Mouse (Mus musculus) megakaryocyte, embryonic 14.5 days (primary cell): ENCODE measurements around the gene Gfra4. TPM values are rescaled to one million over a fixed set of nuclear protein-coding genes. Genes with fewer than 3 reads are reported as not detected.

Experiments
- H3K27me3 ChIP-seq: replicated peaks from 2 replicates; pipeline ENCODE3; 2012; ENCODE audit warnings: inconsistent platforms
- H3K36me3 ChIP-seq: replicated peaks from 2 replicates; pipeline ENCODE3; 2012; ENCODE audit warnings: low read length, inconsistent platforms, mixed read lengths
- H3K4me1 ChIP-seq: 2 replicates; pipeline ENCODE4 v1.6.1; 2012; ENCODE audit warnings: inconsistent platforms
- H3K4me3 ChIP-seq: replicated peaks from 2 replicates; pipeline ENCODE3; 2012; ENCODE audit warnings: moderate library complexity, mild to moderate bottlenecking, inconsistent platforms
- H3K9me3 ChIP-seq: 2 replicates; pipeline ENCODE4 v1.6.1; 2012; ENCODE audit warnings: inconsistent platforms
- FLI1 ChIP-seq: IDR thresholded peaks from 2 replicates; pipeline ENCODE4 v1.6.1; 2012; ENCODE audit warnings: low read length, inconsistent platforms, mixed read lengths
- GATA1 ChIP-seq: IDR thresholded peaks from 3 replicates; pipeline ENCODE4 v1.6.1; 2012; ENCODE audit warnings: mixed read lengths, low read length, inconsistent platforms, borderline replicate concordance
- polyA plus RNA-seq: library from polyadenylated mRNA; stranded (reverse); fragments of >175 nt; gene quantifications from 2 replicates; pipeline ENCODE4 v1.2.3, GENCODE M21; 2012; ENCODE audit warnings: low replicate concordance; ENCODE audit not compliant: insufficient read depth

The Gfra4 gene
- polyA plus RNA-seq, 1 experiment, result 1.3 TPM

DNA sequence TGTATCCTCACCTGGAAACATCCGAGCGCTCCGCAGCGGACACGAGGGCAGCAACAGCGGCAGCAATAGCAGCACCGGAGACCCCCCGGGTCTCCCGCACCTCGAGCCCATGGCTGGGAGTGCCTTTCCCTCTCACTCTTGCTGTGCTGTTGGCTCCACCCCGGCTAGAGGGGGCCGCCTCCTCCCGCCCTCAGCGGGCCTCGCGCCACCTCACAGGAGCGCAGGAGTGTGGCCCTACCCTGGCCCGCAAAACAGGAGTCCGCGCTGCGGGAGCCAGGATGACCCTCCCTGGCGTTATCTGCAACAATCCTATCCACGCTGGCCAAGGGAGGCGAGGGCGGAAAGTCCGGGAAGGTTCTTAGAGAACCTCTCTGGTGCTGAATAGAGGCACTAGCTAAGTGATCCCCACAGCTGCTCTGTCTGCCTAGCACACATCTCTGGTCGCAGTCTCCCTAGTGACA lies 20.5 kb upstream of the Gfra4 start, which contains the start of gene Adam33:
Gene Adam33, minus strand, starts transcription at position 411 of the 461 bp plus-strand sequence.
- Histone ChIP-seq H3K27me3 (peaks cover 87% of the 10 kb centered on the region), H3K9me3 (peaks cover 5% of the 10 kb centered on the region; the same call in 1 of the 2 replicates), H3K36me3 (no peaks in the 10 kb centered on the region), H3K4me1 (peaks cover 27% of the 10 kb centered on the region), H3K4me3 (peak within 1 kb of the TSS; percentile 80)
- TF ChIP-seq FLI1, result no peak
- no peak for TF ChIP-seq GATA1

DNA sequence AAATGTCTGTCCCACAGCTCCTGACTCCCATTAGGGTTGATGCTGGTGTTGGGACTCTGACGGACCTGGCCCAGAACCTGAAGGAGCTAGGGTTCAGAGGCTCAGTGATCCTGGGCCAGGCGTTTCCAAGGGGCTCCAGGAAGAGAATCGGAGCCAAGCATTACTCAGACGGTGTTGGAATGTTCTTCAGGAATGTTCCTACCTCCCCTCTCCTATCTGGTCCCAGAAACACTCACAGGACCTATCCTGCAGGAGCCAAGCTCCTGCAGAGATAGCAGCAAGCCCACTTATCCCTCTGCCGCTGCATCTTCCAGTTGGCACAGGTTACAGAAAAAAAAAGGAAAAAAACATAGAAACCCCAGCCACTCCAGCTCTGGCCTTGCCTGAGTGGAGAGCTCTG lies 18.7 kb upstream of the Gfra4 start:
- Histone ChIP-seq H3K27me3 (peaks cover 93% of the 10 kb centered on the region), H3K36me3 (no peaks in the 10 kb centered on the region), H3K4me1 (peaks cover 24% of the 10 kb centered on the region), H3K4me3 (no peak overlapping the region), H3K9me3 (peaks cover 5% of the 10 kb centered on the region; the same call in 1 of the 2 replicates)
- TF ChIP-seq GATA1, result no peak
- no peak for TF ChIP-seq FLI1

DNA sequence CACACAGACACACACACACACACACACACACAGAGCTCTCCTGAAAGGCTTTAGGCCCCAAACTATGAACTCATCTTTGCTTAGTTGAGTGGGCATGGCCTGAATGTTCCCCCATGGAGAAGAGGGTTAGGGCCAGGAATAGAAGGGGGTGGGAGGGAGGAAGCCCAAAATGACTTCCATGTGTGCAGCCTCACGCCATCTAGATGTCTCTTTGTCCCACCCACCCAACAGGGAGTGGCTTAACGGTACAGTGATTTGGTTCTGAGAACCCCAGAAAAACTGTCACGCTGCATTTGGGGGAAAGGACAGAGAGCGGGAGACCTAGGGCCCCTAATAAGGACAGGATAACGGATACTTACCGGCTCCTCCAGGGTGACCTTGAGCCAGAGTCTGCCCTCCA lies 17.9 kb upstream of the Gfra4 start:
- Histone ChIP-seq H3K4me3 (no peak overlapping the region), H3K4me1 (peaks cover 27% of the 10 kb centered on the region), H3K9me3 (peaks cover 5% of the 10 kb centered on the region; the same call in 1 of the 2 replicates), H3K36me3 (no peaks in the 10 kb centered on the region), H3K27me3 (peaks cover 92% of the 10 kb centered on the region)
- TF ChIP-seq FLI1 (no peak), GATA1 (no peak)

DNA sequence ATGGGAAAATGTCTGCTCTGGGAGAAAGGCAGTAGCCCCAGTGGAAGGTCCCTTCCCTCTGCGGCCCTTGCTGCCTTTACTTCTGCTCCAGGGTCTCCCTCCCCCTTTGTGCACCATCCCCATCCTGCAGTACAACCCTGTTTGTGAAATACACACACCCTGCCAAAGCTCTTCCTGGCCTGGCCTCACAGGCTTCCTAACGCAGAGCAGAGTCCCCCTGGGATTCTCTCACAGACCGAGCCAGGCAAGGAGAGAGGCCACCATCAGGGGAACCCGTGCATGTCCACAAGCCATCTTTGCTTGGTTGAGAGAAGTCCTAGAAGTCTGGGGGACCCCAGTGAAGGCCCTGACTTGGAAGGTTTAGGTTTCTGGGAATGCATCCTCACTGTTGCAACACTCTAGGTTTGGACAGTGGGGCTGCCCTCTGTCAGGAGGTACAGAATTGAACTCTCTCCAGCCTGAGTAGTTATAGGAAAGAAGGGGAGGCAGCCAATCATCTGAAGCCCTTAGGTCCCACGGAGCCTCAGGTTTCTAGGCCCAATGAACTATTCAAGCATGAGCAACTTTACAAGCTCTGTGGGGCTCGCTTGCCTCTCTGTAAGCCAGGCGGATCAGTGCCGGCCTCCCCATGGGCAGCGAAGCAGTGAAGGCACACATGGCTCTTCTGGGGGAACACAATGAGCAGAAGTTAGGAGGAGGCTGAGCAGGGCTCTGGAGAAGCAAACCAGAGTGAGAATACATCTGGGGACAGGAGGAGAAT lies 17.1 kb upstream of the Gfra4 start:
- Histone ChIP-seq H3K36me3 (no peaks in the 10 kb centered on the region), H3K4me1 (peaks cover 35% of the 10 kb centered on the region), H3K4me3 (no peak overlapping the region), H3K9me3 (peaks cover 5% of the 10 kb centered on the region; the same call in 1 of the 2 replicates), H3K27me3 (peaks cover 93% of the 10 kb centered on the region)
- TF ChIP-seq FLI1 (no peak), GATA1 (no peak)

DNA sequence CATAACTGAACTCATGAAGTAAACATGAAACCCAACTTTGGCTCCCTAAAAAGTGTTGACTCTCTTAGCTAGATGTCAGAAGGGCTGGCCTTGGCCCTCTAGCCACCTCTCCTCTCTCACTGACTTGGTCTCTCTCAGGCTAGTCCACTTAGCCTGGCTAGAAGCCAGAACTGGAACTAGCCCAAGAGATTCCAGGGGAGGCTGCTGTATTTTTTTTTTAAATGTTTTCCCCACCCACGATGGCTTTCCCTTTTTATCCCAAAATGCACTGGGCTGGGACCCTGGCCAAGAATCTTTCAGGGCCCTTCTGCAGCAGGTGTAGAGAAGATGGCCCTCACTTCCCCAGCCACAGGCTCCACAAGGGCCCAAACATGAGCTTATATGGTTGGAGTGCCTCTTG lies 16.5 kb upstream of the Gfra4 start:
- Histone ChIP-seq H3K36me3 (no peaks in the 10 kb centered on the region), H3K27me3 (peaks cover 93% of the 10 kb centered on the region), H3K4me1 (peaks cover 41% of the 10 kb centered on the region), H3K4me3 (no peak overlapping the region), H3K9me3 (peaks cover 5% of the 10 kb centered on the region; the same call in 1 of the 2 replicates)
- no peak for TF ChIP-seq FLI1
- no peak for TF ChIP-seq GATA1

DNA sequence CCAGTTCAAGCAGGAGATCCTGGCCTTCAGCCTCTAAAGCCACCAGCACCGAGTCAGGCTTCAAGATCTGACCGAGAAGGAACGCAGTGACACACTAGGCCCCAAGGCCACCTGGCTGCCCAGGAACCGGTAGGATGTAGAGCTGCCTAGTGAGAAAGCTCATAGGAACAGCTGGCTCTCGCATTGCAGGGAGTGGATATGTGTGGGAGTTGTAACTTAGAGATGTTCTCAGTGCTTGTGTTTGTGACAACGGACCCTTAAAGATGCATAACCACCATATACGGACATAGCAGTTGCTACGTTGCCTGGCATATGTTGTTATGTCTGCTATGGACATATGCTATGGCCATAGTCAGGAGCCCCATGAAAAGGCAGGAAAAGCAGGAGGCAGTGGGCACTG lies 15.8 kb upstream of the Gfra4 start:
- Histone ChIP-seq H3K9me3 (peaks cover 5% of the 10 kb centered on the region; the same call in 1 of the 2 replicates), H3K27me3 (peaks cover 94% of the 10 kb centered on the region), H3K4me1 (peaks cover 46% of the 10 kb centered on the region), H3K36me3 (no peaks in the 10 kb centered on the region), H3K4me3 (no peak overlapping the region)
- no peak for TF ChIP-seq GATA1
- TF ChIP-seq FLI1, result no peak

DNA sequence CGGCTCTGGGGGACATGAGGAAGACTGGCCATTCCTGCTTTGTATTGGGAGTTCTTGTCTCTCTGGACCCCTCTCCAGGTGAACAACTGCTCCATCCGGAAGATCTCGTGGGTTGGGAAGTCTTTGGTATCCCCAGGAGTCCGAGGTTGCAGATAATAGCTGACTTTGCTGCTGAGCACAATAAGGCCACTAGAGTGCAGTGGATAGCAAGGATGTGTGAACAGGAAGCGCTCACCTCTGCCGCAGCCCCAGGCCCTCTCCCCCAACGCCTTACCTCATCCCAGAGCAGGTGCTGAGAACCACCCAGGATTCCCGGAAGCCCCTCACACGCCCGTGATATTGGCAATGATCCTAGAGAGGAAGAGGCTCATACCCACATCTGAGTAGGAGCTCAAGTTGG lies 13.3 kb upstream of the Gfra4 start:
- no peaks in the 10 kb centered on the region for H3K36me3 ChIP-seq
- H3K9me3 ChIP-seq, result no peaks in the 10 kb centered on the region
- TF ChIP-seq FLI1 (no peak), GATA1 (no peak)
- peaks cover 51% of the 10 kb centered on the region for H3K4me1 ChIP-seq
- peak overlapping the region; percentile 89 for H3K4me3 ChIP-seq
- peaks cover 95% of the 10 kb centered on the region for H3K27me3 ChIP-seq

DNA sequence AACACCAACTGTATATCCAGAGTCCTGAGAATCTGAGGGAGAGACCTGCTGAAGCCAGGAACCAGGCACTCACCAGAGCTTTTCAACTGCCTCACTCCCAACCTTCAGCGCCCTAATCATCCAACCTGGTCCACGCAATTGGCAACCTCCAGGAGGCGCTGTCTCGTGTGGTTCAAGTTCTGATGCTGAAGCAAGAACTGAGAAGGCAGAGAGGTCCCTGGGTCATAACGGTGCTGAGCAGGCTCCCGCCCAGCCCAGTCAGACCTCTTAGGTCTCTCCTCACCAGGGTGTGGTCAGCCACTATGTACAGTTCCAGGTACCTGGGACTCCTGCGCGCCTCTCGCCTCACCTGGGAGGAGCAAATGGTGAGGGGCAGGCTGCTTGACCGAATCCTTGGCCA lies 12.7 kb upstream of the Gfra4 start:
- H3K9me3 ChIP-seq, result no peaks in the 10 kb centered on the region
- H3K36me3 ChIP-seq, result no peaks in the 10 kb centered on the region
- H3K27me3 ChIP-seq, result peaks cover 95% of the 10 kb centered on the region
- H3K4me3 ChIP-seq, result peak overlapping the region; percentile 89
- H3K4me1 ChIP-seq, result peaks cover 51% of the 10 kb centered on the region
- TF ChIP-seq GATA1, result no peak
- TF ChIP-seq FLI1, result no peak

DNA sequence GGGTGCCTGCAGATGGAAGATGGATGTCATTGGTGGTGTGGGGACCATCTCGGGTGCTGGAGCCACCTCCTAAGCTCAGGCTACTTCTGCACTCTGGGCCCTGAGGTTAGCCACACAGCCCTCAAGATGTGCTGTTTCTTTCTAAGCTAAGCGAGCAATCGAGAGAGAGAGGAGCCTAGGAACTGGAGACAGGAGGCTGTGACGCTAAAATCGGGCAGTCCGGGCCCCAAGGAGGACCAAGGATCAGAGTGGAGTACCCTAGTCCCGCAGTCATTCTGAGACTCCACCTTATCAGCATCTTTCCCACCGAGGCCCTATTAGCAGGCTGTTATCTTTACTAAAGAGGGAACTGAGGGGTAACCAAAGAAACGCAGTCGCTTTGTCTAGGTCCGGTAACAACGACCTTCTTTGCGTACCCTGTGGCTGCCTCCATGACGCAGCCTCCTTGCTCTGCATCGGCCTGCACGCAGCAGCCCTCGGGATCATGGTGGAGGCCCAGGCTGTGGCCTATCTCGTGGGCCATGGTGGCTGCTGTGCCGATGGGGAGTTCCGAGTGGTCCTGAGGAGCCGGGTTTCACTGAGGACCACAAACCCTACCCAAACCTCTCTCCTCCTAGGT lies 11.9 kb upstream of the Gfra4 start:
- Histone ChIP-seq H3K27me3 (peaks cover 94% of the 10 kb centered on the region), H3K4me3 (peak overlapping the region; percentile 89), H3K9me3 (no peaks in the 10 kb centered on the region), H3K4me1 (peaks cover 51% of the 10 kb centered on the region), H3K36me3 (no peaks in the 10 kb centered on the region)
- TF ChIP-seq FLI1 (no peak), GATA1 (no peak)

DNA sequence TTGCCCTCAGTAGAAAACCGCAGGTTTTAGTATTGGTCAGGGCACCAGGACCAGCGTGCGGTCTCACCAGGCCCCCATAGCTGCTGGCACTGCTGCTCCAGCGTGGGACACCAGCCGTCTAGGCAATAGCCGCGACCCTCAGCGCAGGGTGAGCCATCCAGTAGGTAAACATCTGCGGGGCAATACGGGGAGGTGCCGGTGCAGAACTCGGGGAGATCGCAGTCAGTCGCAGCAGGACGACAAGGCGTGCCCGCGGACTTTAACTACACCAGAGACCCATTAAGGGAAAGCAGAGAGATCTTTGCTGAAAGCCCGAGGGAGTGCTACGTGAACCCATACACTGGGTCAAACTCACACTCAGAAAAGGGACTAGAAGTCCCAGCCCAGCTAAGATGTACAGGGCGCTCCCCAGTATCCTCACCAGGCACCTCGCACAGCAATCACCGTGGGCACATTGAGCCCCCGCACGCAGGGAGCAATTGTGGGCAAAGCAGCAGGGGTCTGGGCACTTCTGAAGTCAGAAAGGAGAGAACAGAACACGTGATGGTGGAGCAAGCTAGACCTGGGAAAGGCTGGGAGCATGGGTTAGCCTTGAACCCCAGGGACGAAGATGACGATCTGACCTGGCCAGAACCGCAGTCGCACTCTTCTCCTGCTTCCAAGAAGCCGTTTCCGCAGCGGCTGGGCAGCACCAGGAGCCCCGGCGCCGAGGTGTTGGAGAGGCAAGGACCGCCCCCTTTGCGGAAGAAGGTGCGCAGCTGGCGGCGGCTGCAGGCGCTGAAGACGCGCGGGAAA lies 11.2 kb upstream of the Gfra4 start:
- Histone ChIP-seq H3K4me3 (peak overlapping the region; percentile 89), H3K4me1 (peaks cover 51% of the 10 kb centered on the region), H3K9me3 (no peaks in the 10 kb centered on the region), H3K27me3 (peaks cover 87% of the 10 kb centered on the region), H3K36me3 (no peaks in the 10 kb centered on the region)
- no peak for TF ChIP-seq GATA1
- no peak for TF ChIP-seq FLI1
